Mouse (Mus musculus) layer of hippocampus, postnatal 10 days (tissue): ENCODE measurements around the gene Ifnar2. TPM values are rescaled to one million over a fixed set of nuclear protein-coding genes. Genes with fewer than 3 reads are reported as not detected.

Experiments
- DNase-seq, 2 experiments: peaks; one replicate each; pipeline ENCODE4 v3.0.0; 2021; ENCODE audit warnings: low spot score in 2 of 2
- long read RNA-seq: library from polyadenylated mRNA; stranded (forward); transcript quantifications from one replicate; pipeline ENCODE4 v2.0.0, GENCODE M21; 2023
- total RNA-seq, 2 experiments: library from RNA; stranded (reverse); gene quantifications; 2 replicates each; pipeline ENCODE4 v1.2.3; 2021

Gene Ifnar2
- total RNA-seq: 10 to 100 TPM; 23.7 to 24.4 TPM
- long read RNA-seq, transcript Ifnar2-201 (9 exons, 3,047 nt): minor isoform, 6 of 31 reads
- long read RNA-seq, transcript Ifnar2-203 (7 exons, 1,099 nt): major isoform, 19 of 31 reads
- long read RNA-seq, partial matches to known transcripts: 3 of 31 reads
- long read RNA-seq, other reads (novel, unspliced or antisense): 2 of 31 reads

DNA sequence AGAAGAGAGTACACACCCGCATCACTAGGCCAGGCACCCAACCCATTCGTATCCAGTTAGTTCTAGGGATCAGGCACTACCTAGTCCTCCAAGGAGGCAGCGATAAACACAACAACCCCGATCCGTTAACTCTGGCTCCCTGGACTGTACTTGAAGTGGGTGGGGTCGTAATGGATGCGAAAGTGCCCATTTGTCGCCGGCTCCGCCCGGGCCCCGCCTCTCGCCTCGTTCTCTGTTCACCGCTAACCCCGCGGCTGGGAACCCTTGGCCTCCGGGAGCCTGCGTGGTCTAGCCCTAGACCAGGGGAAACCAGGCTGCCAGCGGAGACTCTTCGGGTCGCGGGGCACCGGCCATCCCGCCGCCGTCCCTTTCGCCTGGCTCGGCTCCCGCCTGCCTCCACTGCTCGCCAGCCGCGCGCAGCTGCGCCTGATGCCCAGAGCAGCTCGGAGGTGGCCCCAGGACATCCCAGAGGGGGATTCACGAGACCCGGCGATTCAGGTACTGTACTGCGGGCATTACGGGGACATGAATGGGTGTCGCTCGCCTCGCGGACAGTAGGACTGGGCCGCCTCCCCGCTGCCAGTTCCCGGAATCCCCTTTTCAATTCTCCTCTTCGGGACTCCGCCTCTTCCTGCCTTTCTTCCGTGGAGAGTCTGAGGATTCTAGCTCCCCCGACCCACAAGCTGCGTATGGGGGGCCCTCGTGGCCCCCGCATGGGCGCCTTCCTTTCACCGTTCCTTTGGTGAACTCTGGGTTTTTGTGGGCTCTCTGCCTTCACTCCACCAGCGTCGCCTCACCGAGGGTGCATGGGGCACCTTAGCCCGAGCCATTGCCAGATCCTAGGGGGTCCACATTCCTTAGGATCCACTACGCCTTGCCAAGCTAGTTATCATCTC lies at the start of gene Ifnar2:
Ifnar2 (plus strand) TSS at position 207 of the 896 bp plus-strand sequence.
- DNase-seq: peak; percentile 79 to 83

DNA sequence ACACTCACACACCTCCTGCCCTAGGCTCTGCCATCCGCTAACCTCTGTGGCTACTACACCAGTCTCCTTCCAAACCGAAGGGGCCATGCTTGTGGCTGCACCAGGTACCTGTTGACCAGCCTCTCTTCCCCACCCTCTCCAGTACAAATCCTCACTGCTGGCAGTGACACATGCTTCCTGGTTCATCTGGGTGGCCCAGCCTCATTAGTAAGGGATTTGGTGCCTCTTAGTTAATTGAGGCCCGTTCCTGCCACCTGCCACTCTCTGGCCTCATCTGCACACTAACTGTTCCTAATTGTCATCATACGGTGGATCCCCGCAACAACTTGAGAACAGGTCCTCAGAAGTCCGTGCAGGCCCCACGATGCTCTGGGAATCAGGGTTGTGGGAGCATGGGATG lies 45.0 kb upstream of the Ifnar2 start:
- DNase-seq: no peak

DNA sequence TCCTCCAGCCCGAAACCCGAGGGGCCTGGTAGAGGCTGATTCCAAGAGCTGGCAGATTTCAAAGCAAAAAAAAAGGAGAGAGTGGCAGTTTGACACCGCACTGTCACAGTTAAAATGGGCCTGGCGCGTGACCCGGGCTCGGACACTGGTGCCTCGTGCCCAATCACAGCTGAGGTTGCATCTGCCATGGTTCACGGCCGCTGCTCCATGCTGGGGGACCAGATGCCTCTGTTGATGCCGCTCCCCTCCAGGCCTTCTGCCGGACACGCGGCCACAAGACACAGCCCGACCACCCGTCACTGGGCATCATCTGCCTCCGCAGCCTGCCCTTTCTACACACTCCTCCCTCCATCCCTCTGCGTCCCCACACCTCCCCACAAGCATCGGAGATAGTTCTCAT lies 43.7 kb upstream of the Ifnar2 start:
- no peak for DNase-seq

DNA sequence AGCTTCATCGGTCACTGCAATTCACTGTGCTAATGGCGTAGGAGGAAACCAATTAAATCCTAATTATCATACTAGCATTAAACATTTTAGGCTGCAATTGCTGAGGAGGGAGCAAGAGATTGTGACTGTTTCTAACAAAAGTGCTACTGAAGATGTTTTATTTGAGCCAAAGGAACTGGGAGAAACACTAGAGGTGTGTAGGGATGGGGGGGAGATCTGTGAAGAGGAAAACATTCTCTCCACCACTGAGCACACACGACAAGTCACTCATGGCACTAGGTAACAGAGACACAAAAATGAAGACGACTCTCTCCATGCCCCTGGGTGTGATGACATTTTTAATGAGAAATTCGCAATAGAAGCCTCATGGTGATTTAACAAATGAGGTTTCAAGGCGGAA lies 42.1 kb upstream of the Ifnar2 start:
- DNase-seq: no peak

DNA sequence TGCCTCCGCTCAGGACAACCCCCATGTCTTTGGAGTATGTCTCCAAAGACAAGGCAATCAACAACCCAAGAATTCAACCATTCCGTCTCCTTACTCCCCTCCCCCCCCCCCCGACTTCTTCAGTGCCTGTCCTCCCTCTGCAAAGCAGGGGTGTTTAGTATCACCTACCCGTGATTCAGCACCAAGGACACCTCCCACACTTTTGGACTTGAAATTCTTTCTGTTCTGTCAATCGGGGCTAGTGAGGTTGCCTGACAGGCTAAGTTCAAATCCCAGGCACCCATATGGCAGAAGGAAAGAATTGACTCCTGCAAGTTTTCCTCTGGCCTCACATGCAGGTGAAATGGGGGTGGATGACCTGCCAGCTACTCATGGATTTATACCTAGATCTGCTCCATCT lies 41.4 kb upstream of the Ifnar2 start:
- no peak for DNase-seq

DNA sequence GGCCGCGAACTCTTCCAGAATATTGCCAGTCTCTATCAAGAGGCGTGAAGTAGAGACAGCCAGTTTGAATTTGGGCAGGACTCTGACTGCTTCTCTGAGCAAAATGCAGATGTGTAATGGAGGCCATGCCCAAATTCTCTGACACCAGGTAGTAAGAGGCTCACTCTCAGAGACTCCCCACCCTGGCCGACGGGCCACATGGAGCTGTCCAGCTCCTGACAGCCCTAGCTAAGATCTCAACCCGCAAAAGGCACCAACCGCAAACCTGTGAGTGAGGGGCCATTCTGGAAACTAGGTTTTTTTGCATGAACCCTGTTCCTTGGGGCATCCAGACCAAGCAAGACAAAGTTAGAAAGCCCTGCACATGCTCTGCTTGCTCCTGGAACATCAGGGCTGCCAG lies 39.7 kb upstream of the Ifnar2 start:
- no peak for DNase-seq

DNA sequence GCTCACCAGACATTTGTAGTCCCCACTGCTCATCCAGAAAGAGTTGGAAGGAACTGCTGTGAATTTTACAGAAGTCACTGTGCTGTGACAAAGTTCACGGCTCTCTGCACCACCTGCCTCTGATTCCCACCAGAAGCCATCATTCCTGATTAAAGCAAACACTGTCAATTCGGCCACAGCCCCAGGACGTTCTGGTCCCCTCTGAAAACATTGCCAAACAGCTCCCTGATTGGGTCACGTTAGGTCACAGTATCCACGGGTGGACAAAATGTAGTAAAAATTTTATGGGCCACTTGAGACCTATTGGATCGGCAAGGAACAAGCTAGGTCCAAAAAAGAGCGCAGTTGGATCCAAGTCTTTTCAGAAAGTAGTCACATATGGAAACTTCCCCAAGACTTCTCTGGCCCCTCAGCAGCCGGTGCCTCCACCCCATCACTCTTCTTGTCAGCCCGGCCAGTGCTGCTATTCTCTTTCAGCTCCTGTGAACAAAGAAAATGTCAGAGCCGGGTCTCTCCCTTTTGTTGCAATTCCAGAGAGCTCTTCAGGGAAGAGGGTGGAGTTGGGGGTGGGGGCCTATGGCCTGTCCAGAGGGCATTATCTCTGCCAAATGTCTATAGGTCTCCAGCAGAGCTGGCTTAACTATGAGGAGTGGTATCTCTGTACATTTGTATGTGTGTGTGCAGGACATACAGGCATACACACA lies 38.2 kb upstream of the Ifnar2 start:
- DNase-seq: no peak

DNA sequence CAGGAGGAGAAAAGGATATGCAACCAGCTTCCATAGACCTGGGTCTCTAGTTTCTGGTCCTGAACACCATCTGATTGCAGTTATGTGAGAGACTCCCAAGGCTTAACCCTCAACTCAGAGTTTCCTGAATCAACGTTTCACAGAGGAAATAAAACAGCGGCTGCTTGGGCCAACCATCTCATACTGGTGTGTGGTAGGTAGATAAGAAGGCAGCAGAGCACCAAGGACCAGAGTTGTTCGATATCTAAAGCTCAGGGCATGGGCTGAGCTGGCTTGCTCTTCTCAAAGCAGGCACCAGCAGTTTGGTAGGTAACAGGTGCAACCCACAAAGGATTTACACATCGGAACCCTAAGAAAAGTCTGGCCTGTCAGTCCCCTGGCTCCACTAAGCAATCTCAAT lies 35.8 kb upstream of the Ifnar2 start:
- no peak for DNase-seq

DNA sequence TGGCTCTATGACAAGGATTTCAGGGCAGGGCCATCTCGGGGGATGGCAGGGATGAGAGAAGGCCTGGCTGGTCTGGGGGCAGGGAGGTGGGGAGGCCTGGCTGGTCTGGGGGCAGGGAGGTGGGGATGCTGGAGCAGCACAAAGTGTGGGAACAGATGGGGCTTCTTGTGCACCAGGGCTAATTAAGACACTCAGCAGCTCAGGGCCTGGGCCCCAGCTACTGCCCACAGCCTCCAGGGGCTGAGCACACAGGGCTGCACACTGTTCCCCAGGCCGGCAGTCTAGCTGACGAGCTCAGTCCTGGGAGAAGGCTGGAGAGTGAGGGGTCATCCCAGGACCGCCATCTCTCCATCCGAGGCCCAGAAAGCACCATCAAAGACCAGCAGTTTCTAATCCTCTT lies 35.1 kb upstream of the Ifnar2 start:
- DNase-seq: no peak

DNA sequence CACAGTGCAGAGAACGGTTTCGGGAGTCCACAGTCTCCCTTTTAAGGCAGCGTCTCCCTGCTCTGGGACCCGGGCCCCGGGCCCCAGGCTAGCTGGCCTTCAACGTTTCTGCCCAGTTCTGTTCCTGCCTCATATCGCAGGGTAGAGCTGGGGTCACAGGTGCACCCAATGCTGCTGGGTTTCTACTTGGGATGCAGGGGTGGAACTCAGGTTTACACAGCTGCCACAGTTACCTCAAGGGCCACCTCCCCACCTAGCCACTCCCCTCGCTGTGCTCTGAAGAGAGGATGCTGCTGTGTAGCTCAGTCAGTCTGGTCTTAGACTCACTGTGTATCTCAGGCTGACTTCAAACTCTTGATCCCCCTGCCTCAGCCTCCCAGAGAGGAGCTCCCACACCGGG lies 26.1 kb upstream of the Ifnar2 start:
- DNase-seq: no peak

DNA sequence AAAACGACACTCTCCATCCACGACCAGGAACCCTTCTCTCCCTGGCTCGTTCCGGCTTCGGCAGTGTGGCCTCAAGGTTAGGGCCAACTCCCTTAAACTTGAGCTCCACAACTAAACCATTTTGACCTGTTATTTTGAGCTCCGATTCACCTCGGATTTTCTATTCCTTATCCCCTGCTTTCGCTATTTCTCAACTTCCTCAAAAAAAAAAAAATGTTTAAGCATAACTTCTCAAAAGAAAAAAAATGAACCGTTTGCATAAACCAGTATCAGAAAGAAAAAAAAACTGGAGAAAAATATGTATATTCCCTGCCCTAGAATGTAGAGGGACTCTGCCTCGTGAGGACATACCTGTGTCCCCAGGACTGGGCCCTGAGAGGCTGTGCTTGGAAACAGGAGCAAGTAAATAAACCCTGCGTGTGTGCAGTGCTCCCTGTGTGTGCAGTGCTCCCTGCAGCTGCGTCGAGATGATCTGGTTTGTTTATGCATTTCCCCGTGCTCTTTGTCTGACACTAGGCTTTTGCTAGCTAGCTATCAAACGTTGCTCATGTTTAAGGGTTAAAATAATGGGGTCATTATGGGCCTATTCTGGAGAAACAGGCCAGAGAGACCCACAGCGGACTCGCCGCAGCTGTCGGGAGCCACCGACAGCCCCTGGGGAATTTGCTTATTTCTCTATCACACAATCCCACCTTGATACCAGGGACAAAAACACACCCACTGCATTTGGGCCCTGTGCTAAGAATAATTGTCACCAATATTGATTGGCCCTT lies 24.9 kb upstream of the Ifnar2 start:
- DNase-seq: no peak

DNA sequence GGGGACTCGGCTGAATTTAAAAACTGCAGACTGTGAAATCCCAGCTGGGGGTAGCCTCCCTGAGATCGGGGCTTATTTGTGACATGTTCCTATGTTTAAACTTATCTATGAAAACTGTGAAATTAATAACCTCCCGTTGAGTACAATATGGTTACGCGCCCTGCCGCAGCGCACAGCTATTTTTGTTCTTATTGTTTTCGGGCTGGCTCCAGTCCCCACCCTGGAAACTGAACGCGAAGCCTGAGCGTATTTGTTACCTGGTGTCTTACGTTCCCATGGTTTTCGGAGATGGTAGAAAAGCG lies 24.4 kb upstream of the Ifnar2 start:
- no peak for DNase-seq

DNA sequence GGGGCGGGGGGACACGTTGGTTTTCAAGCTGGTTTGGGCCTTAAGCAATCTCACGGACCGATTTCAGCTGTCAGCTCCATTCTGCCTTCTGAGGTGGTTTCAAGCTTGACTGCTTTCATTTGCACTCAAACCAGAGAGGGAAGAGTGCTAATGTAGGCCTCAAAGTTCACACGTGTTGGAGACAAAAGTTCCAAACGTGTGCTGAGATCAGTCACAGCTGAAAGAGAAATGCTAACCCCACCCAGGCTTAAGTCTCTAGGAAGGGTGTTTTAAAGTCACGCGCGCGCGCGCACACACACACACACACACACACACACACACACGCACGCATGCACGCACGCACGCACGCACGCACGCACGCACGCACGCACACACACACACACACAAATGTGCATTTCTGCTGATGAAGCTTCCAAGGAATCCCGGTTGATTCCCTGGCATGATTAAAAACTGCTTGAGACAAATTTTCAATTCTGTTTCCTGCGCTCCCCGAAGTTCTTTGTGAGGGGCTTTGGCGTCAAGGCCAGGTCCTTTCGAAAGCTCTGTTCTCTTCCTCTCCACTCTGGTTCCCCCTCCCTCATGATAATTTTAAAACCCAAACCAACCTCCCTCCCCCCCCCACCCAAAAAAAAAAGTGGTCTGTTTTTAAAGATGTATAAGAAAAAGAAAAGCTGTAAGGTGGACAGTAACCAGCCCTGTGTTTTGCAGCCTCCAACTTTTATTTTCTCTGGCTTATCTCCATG lies 23.8 kb upstream of the Ifnar2 start:
- DNase-seq: no peak

DNA sequence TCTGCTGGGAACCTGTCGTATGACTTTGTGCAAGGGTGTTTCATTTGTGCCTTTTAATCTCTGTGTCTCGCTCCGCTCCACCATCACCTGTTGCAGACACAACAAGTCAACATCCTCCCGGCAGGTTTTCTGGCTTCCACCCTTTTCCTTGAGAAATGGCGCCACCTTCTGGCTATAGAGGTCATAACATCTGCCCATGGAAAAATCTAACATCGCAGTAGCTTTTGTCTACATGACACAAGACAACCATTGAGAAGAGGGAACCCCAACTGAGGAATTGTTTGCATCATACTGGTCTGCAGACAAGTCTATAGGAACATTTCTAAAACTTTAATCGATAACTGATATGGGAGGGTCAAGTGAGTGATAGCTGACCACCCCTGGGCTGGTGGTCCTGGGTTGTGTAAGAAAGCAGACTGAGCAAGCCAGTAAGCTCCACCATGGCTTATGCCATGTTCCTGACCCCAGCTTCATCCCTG lies 20.5 kb upstream of the Ifnar2 start:
- DNase-seq: peak; percentile 88 to 90

DNA sequence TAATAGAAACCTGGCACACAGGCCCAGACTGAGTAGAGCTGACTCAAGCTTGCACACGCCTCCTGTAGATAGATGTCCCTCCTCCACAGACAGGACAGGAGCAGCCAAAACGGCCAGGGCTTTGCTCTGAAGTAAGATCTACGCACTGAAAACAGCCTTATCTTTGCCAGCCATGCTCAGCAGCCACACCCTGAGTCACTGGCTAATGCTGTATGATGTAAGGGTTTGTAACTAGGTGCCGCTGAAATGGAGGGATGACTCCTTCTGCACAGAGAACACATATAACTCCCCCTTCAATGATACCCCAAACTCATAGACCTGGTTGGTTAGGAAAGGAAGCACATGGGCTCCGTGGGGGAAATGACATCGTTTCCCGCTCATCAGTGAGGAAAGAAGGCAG lies 19.8 kb upstream of the Ifnar2 start:
- DNase-seq: no peak

DNA sequence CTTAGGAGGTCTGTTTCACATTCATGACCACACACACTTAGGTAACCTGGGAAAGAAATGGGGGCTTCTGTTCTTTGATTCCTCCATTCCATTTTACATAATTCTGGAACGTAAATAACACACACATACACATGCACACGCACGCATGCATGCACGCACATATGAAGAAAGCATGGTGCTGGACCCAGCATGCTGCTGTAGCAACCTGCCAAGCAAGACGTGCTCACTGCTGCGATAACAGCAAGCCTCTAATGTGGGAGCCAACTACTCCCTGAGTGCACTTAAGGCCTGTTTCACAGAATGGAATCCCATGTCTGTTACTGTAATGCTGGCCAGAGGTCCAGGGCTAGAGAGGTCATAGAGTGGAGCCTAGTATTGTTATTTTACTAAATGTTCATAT lies 19.4 kb upstream of the Ifnar2 start:
- DNase-seq: no peak

DNA sequence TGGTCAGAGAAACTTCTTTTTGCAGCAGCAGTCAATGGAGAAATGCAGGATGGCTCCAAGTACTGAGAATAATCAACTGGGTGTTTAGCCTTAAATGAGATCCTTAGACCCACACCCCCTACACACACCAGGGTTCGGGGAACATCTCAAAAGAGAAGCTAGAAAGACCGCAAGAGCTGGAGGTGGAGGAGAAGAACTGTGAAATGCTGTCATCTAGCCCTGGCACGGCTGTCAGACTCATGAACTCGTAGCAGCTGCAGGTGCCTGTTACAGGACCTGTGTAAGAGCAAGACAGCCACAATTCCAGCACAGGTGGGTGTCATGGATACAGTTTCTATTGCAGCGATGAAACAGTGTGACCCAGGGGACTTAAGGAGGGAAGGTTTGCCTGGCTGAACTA lies 18.9 kb upstream of the Ifnar2 start:
- DNase-seq: no peak

DNA sequence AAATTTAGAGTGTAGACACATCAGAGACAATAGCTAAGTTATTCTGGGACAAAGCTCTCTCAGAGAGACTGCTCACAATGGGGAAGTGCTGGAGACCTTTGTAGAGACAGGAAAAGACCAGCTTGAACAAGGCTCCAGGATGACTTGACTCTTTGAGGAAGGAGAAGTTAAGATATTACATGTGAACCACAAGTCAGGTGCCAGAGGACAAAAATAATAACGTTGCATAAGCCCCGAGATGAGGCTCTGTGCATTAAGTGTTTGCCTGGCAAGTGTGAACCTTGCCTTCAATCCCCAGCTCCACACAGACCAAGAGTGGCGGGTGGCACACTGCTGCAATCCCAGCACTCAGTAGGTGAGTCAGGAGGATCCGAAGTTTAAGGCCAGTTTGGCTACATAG lies 18.0 kb upstream of the Ifnar2 start:
- DNase-seq: no peak

DNA sequence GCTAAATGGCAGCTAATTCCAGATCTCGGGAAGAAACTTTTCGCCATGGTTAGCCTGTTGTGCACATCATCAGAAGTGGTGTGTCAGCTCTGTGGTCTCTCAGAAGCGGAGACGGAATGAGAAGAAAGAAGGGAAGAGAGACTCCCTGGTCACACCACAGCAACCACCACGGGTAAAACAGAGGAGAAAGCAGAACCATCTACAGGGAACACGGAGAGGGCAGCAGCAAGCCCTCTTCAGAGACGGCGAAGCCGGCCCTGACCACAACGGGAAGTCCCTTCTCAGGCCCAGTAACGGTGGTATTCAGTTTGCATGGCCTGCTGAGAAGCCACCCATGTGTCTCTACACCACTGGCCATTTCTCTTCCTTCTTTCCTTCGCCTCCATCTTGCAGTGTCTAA lies 17.4 kb upstream of the Ifnar2 start:
- no peak for DNase-seq

DNA sequence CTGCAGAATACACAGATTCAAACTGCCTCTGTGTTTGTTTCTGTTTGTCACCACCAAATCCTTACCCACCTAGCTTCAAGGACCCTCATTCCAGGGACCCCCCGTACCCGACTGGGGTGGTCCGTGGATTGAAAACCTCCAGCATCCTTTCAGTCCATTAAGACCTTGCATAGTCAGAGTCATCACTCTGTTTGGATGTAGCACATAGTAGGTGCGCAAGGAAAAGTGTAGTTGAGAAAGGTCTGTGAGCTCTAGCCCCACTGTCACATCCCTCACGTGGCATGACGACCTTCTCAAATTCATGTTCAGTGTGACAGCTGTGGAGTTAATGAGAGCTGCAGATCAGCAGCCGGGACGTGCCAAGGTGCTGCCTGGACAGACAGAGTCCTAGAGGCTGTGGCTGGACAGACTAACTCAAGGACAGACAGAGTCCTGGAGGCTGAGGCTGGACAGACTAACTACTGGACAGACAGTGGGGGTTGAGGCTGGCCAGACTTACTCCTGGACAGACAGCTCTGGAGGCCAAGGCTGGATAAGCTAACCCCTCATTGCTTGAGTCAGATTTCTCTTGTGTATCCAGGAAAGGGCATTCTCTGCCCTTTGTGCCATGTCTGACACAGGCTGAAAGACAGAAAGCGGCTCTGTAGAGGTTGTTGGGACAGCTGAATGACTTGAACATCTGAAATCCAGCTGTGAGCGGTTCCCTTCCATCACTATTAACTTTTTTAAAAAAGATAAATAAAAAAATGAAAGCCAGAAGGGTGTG lies 15.6 kb upstream of the Ifnar2 start:
- no peak for DNase-seq
